Mouse (Mus musculus): ENCODE data around the gene Klhl22.

GRCm38 (mm10) chr16:17795643-17796042, 36.2 kb downstream of the Klhl22 start:
- TF ChIP-seq CTCF (IDR thresholded peaks at IDR 0.05) (peak; percentile 53), EP300 (IDR thresholded peaks at IDR 0.05) (peak; percentile 59)

Data from lung, postnatal 0 days (tissue).